Comparison of ENCODE assay signal across 17 mouse cellular contexts in the genomic region with DNA sequence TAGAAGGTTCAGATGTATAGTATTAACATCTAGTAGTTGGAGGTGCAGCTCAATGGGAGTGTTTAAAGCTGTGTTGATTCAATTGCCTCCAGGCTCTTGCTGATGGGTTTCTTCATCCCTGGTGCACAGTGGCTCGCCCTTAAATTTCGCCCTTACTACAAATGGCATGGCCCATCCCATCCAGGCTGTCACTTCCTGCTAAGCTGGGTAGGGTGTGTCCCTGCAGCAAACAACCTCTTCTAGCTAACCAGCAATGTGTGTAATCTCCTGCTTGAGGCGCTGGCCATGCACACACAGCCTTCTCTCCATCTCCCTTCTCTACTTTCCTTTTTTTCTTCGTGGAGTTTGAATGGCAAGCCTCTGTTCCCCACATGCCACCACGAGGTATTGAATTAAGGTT.
DNase-seq lines count a peak whose midpoint lies in the region.
"Had no signal": no experiment of that assay in that cellular context is flagged by ENCODE, and none has a peak within 500 bp of the region (broad histone marks: within the 10 kb centered on the region; RNA-seq: fewer than 3 reads in every experiment).

No protein-coding gene starts in this region.

- peak; percentile 14 for DNase-seq in thymus, postnatal 14 days
- no peak for DNase-seq in thymus, postnatal 4 days
- DNase-seq in embryonic facial prominence, embryonic 10.5 days (ENCODE audit: low spot score) = no peak
- DNase-seq in monocyte, adult 2 months (ENCODE audit: low read depth in 1 of 2, low spot score in 2 of 2) = peak; percentile 26 to 28
- DNase-seq in adipocyte (ENCODE audit: low spot score) = no peak
- DNase-seq in frontal cortex, postnatal 10 days (ENCODE audit: low spot score in 2 of 2) = no peak
- DNase-seq in cerebellum, adult 9-10 months = no peak
- DNase-seq: adrenal gland, adult 2 months; kidney, adult 9 months; liver, embryonic 13.5 days; retina, postnatal 1 day had no signal

- 80% methylated on average over 5 of the region's 5 CpGs for WGBS in embryonic facial prominence, embryonic 10.5 days

- no peaks in the 10 kb centered on the region for H3K9me3 ChIP-seq in embryonic facial prominence, embryonic 10.5 days
- H3K9me3 ChIP-seq: heart, embryonic 13.5 days; hindbrain, embryonic 13.5 days; limb, embryonic 12.5 days; liver, embryonic 13.5 days; midbrain, embryonic 13.5 days had no signal

- H3K27ac ChIP-seq in embryonic facial prominence, embryonic 10.5 days (replicated peaks) = peak overlapping the region; percentile 24; the same call in 1 of the 2 replicates
- H3K27ac ChIP-seq: heart, embryonic 13.5 days; hindbrain, embryonic 13.5 days; limb, embryonic 12.5 days; liver, embryonic 13.5 days; macrophage; midbrain, embryonic 13.5 days had no signal

- H3K4me1 ChIP-seq in embryonic facial prominence, embryonic 10.5 days = peaks cover 19% of the 10 kb centered on the region
- H3K4me1 ChIP-seq: liver, embryonic 13.5 days had no signal

- H3K4me3 ChIP-seq in embryonic facial prominence, embryonic 10.5 days = no peak overlapping the region
- H3K4me3 ChIP-seq: heart, embryonic 13.5 days; hindbrain, embryonic 13.5 days; limb, embryonic 12.5 days; liver, embryonic 13.5 days; midbrain, embryonic 13.5 days had no signal

- H3K27me3 ChIP-seq in embryonic facial prominence, embryonic 10.5 days (replicated peaks; ENCODE audit: low read depth, poor library complexity, severe bottlenecking) = no peaks in the 10 kb centered on the region
- H3K27me3 ChIP-seq: heart, embryonic 13.5 days; hindbrain, embryonic 13.5 days; limb, embryonic 12.5 days; liver, embryonic 13.5 days; midbrain, embryonic 13.5 days had no signal

- no peaks in the 10 kb centered on the region for H3K36me3 ChIP-seq in embryonic facial prominence, embryonic 10.5 days (replicated peaks)
- H3K36me3 ChIP-seq: G1E; heart, embryonic 13.5 days; hindbrain, embryonic 13.5 days; limb, embryonic 12.5 days; liver, embryonic 13.5 days; midbrain, embryonic 13.5 days had no signal

Comparison
In these comparisons a context has a peak if more than half of its experiments do, and no peak if none do; other contexts are left out.
1. DNase-seq: peak in thymus, postnatal 14 days (single experiment) and monocyte, adult 2 months (2 of 2); none in thymus, postnatal 4 days (single experiment), embryonic facial prominence, embryonic 10.5 days (single experiment), adipocyte (single experiment), frontal cortex, postnatal 10 days (0 of 2) and cerebellum, adult 9-10 months (single experiment).